Comparison of ENCODE assay signal across 38 mouse cellular contexts in genomic region chr9:46218176-46218575, GRCm38 (mm10). TPM values are rescaled to one million over a fixed set of nuclear protein-coding genes. Genes with fewer than 3 reads are reported as not detected.
"Had no signal": no experiment of that assay in that cellular context is flagged by ENCODE, and none has a peak within 500 bp of the region (broad histone marks: within the 10 kb centered on the region; RNA-seq: fewer than 3 reads in every experiment).

No protein-coding gene starts in this region.

- H3K4me2 ChIP-seq: heart, embryonic 11.5 days; hindbrain, embryonic 12.5 days; hindbrain, embryonic 14.5 days; intestine, embryonic 15.5 days; limb, embryonic 12.5 days; liver, embryonic 11.5 days; liver, embryonic 13.5 days had no signal

- H3K9me3 ChIP-seq: hindbrain, embryonic 10.5 days; hindbrain, embryonic 12.5 days; intestine, embryonic 15.5 days; limb, embryonic 10.5 days; limb, embryonic 12.5 days; liver, embryonic 13.5 days had no signal

- H3K4me3 ChIP-seq: gastrocnemius, adult 2 months; heart, adult 2 months; hindbrain, embryonic 10.5 days; hindbrain, embryonic 12.5 days; intestine, embryonic 15.5 days; layer of hippocampus, adult 2 months; left cerebral cortex, adult 2 months; limb, embryonic 10.5 days; limb, embryonic 12.5 days; liver, embryonic 13.5 days had no signal

- H3K27me3 ChIP-seq: hindbrain, embryonic 12.5 days; intestine, embryonic 15.5 days; limb, embryonic 12.5 days; liver, embryonic 13.5 days had no signal

- H3K27ac ChIP-seq: gastrocnemius, adult 2 months; heart, adult 2 months; hindbrain, embryonic 10.5 days; hindbrain, embryonic 12.5 days; hindbrain, embryonic 14.5 days; intestine, embryonic 15.5 days; layer of hippocampus, adult 2 months; left cerebral cortex, adult 2 months; limb, embryonic 12.5 days had no signal

- H3K9ac ChIP-seq: hindbrain, embryonic 12.5 days; hindbrain, embryonic 14.5 days; intestine, embryonic 15.5 days; limb, embryonic 12.5 days; liver, embryonic 13.5 days had no signal

- H3K4me1 ChIP-seq: hindbrain, embryonic 10.5 days; hindbrain, embryonic 12.5 days; limb, embryonic 12.5 days had no signal

- DNase-seq: gastrocnemius, adult 2 months; gastrocnemius, postnatal 10 days; gastrocnemius, postnatal 25 days; heart, adult 11 months; heart, adult 2 months; heart, postnatal 10 days; heart, postnatal 4 days; kidney, adult 18-20 months; kidney, adult 8-10 months; kidney, postnatal 10 days; kidney, postnatal 25 days; kidney, postnatal 4 days; liver; liver, embryonic 13.5 days had no signal

- ATAC-seq: hindbrain, embryonic 16.5 days; inflammation-experienced regulatory T-cells, adult 6 months; intestine, embryonic 15.5 days; intestine, postnatal 0 days had no signal

RNA-seq across cellular contexts. Expression of gene Apoa1, which starts 10.2 kb away (rescaled TPM):
- total RNA-seq: gastrocnemius, adult 2 months; gastrocnemius, postnatal 25 days; heart, adult 2 months; heart, postnatal 25 days; layer of hippocampus, adult 2 months; left cerebral cortex, adult 2 months had no signal
- polyA plus RNA-seq: inflammation-experienced regulatory T-cells, adult 6 months had no signal

RNA-seq across cellular contexts. Expression of gene Apoc3, which starts 17.3 kb away (rescaled TPM):
- total RNA-seq: gastrocnemius, adult 2 months; gastrocnemius, postnatal 10 days; gastrocnemius, postnatal 4 days; heart, adult 2 months; heart, postnatal 10 days; heart, postnatal 25 days; heart, postnatal 4 days; layer of hippocampus, postnatal 10 days had no signal
- polyA plus RNA-seq: heart, embryonic 11.5 days; heart, embryonic 14.5 days; hindbrain, embryonic 10.5 days; hindbrain, embryonic 12.5 days; hindbrain, embryonic 14.5 days; hindbrain, embryonic 16.5 days; inflammation-experienced regulatory T-cells, adult 6 months; kidney, embryonic 14.5 days; limb, embryonic 10.5 days; limb, embryonic 12.5 days; limb, embryonic 14.5 days had no signal

RNA-seq across cellular contexts. Expression of gene Apoa4, which starts 22.3 kb away (rescaled TPM):
- total RNA-seq: gastrocnemius, adult 2 months; gastrocnemius, postnatal 10 days; gastrocnemius, postnatal 25 days; heart, adult 2 months; heart, postnatal 10 days; heart, postnatal 25 days; heart, postnatal 4 days; layer of hippocampus, adult 2 months; layer of hippocampus, postnatal 10 days; layer of hippocampus, postnatal 25 days; left cerebral cortex, adult 2 months; left cerebral cortex, postnatal 14 days; left cerebral cortex, postnatal 36 days had no signal
- polyA plus RNA-seq: heart, embryonic 11.5 days; heart, embryonic 14.5 days; hindbrain, embryonic 10.5 days; hindbrain, embryonic 12.5 days; hindbrain, embryonic 14.5 days; hindbrain, embryonic 16.5 days; inflammation-experienced regulatory T-cells, adult 6 months; kidney, embryonic 14.5 days; limb, embryonic 10.5 days; limb, embryonic 12.5 days; liver, embryonic 11.5 days had no signal

RNA-seq across cellular contexts. Expression of gene Apoa5, which starts 50.3 kb away (rescaled TPM):
- total RNA-seq: gastrocnemius, adult 2 months; gastrocnemius, postnatal 10 days; gastrocnemius, postnatal 25 days; heart, adult 2 months; heart, postnatal 10 days; heart, postnatal 25 days; heart, postnatal 4 days; layer of hippocampus, adult 2 months; layer of hippocampus, postnatal 10 days; layer of hippocampus, postnatal 25 days; left cerebral cortex, adult 2 months; left cerebral cortex, postnatal 14 days; left cerebral cortex, postnatal 36 days had no signal
- polyA plus RNA-seq: heart, adult 2 months; heart, embryonic 11.5 days; heart, embryonic 14.5 days; heart, embryonic 16.5 days; hindbrain, embryonic 14.5 days; hindbrain, embryonic 16.5 days; inflammation-experienced regulatory T-cells, adult 6 months; kidney, embryonic 14.5 days; kidney, embryonic 16.5 days; limb, embryonic 14.5 days had no signal
